Mouse (Mus musculus) kidney, adult 2 months (tissue): ENCODE data around the gene Rpl13a.

Source experiments
- CTCF ChIP-seq: fragments of 200-500 bp; conservative IDR thresholded peaks from 2 replicates; pipeline ENCODE4 v1.5.1; 2011; ENCODE audit warnings: low read depth, mild to moderate bottlenecking, control low read depth, low read length, moderate library complexity, mixed read lengths; ENCODE audit not compliant: insufficient read depth, insufficient read length
- POLR2A ChIP-seq: fragments of 200-500 bp; IDR thresholded peaks from one replicate; pipeline ENCODE4 v1.6.1; 2011; ENCODE audit warnings: low read depth, low read length, control low read depth

- TF ChIP-seq POLR2A (no peak), CTCF (peak; percentile 95)
Observed at GRCm38 (mm10) chr7:45135993-45136567, 7.5 kb upstream of the Rpl13a start, which contains the start of the genes Gm45713 and Flt3l.
